Mouse (Mus musculus): ENCODE results near the gene Gng7.

The Gng7 gene

DNA sequence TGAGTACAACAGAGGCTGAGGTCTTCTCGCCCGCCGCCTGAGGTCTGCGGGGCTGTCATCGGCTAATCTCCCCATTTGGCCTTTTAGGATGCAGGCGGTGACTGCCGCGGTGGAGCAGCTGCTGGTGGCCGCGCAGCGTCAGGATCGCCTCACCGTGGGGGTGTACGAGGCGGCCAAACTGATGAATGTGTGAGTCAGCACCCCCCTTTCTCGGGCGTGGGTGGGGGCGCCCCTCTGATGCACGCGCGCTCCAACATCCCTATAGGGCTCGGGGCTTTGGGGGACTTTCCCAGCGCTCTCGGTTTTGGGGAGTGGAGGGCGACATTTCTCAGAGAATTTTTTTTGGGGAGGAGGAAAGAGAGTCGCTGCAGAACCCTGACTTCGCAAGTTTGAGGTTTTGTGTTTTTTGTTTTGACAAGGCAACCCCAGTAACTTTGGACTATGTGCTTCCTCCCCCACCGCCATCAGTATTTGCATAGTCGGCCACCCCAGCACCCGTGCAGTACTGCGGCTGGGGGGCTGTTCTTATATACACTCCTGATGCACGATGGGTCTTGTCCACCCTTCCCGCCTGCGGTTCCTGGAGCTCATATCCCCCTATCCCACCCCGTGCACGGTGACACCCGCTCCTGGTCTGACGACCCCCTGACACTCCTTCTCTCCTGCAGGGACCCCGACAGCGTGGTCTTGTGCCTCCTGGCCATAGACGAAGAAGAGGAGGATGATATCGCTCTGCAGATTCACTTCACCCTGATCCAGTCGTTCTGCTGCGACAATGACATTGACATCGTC, 84.2 kb downstream of the Gng7 start:
- in situ Hi-C loops (cut with MboI, MseI), result no loop called here

DNA sequence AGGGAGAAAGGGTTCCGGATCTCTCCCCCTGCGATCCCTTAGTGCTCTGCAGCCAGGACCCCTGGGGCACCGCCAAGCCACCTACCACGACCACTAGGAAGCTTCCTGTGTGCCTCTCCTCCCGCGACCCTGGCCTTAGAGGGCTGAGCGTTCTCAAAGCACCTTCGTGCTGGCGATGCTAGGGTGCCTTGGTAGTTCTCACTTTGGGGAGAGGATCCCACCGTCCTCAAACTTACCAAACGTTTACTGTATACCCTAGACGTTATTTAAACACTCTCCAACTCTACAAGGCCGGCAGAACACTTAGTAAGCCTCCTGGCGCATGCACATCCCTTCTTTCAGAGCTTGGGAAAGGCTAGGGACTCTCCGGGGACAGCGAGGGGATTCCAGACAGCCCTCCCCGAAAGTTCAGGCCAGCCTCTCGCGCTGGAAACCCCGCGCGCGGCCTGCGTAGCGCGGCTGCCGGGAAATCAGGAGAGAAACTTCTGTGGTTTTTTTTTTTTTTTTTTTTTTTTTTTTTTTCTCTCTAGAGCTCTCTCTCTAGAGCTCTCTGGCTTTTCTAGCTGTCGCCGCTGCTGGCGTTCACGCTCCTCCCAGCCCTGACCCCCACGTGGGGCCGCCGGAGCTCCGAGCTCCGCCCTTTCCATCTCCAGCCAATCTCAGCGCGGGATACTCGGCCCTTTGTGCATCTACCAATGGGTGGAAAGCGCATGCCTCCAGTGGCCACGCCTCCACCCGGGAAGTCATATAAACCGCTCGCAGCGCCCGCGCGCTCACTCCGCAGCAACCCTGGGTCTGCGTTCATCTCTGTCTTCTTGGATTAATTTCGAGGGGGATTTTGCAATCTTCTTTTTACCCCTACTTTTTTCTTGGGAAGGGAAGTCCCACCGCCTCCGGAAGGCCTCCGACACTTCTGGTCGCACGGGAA, 85.2 kb downstream of the Gng7 start, which contains the start of gene Gadd45b:
TSS of gene Gadd45b (plus strand) at position 775 of the 928 bp plus-strand sequence.
- in situ Hi-C loops (cut with MboI, MseI), result loop anchor here (5.0 kb wide), 1 partner anchor 63 kb away; no protein-coding TSS in a partner anchor

DNA sequence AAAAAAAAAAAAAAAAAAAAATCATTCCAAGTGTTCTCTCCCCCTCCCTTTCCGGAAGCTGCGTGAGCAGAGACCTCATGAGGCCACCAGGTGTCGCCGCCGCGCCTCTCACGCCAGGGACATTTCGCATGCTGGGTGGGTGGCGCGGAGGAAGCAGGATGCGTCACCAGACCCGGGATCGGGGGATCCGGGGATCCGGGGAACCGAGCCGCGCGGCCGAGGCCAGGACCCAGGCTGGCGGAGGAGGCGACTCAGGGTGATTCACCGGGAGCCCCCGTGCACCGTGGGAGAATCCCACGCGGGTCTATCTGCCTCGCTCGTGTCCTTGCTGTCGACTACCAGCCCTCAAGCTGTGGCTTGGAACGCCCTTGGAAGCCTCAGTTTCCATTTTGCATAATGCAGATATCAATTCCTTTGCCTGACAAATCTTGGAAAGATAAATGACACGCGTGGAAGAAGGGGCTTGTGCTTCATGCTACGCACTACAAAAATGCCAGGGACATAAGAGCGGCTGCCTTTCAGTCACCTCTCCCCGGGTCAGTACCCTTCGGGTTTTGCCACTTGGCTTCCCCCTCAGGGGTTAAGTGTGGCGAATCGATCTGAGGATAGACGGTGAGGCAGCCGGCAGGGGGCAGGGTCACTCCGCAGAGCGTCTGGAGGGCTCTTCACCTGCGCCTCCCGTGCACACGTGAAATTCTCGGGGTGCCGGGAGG, 86.0 kb downstream of the Gng7 start:
- in situ Hi-C loops (cut with MboI, MseI), result loop anchor here (5.0 kb wide), 1 partner anchor 64 kb away; no protein-coding TSS in a partner anchor

DNA sequence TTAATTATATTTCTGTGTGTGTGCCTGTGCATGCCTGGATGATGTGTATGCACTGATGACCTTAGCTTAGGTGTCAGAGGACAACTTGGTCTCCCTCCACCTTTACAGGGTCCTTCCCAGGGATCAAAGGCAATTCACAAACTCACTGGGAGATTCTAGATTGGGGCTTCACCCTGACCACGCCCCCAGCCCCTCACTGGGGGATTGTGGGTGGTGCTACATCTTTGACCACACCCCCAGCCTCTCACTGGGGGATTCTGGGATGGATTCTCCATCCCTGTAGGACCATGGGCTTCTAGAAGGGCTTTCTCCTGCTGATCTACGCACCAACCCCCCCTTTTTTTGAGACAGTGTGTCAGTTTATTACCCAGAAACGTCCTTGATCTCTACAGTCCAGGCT, 89.3 kb downstream of the Gng7 start:
- in situ Hi-C loops (cut with MboI, MseI), result loop anchor here (5.0 kb wide), 1 partner anchor 67 kb away; no protein-coding TSS in a partner anchor

DNA sequence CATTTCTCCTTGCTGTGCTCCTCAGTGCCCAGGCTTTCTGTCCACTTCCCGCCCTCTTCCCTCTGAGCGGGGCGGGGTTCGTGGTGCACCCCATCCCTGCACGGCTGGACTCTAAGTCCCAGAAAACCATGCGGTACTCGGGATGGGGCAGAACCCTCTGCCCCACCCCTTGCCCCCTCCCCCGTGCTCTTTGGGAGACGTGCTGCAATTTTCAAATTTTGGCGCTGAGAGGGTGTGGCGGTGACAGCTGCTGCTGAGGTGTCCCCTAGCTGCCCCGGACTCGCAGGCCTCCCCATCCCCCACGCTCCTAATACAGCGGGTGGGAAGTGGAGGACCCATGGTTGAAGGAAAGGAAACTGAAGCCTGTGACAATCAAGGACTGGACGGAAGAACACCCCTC, 92.8 kb downstream of the Gng7 start:
- in situ Hi-C loops (cut with MboI, MseI), result no loop called here

DNA sequence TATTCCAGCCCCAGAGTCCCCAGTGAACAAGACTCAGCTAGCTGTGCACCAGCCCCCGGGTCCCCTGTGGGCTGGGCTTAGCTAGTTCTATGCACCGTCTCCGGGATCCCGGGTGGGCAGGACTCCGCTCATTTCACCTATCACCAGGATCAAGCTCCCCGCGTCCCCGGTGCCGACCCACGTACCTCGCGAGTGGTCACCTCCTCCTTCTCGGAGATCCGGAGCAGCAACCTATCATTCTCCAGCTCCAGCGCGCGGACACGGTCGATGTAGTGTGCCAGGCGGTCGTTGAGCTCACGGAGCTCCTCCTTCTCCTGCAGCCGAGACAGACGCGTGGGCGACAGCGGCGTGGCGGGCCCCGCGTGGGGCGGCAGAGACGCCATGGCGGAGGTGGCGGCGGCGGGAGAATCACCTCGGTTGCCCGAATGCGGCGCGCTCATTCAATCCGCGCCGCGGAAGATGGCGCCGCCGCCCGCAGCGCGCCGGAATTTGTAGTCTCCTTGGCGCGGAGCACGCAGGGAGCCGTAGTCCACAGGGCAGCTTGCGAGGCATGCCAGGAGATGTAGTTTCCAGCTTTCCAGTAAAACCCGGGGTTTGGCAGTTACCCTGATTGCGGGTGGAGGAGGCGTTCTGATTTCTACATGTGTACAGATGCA, 96.8 kb downstream of the Gng7 start, which contains the start of gene Lmnb2:
TSS of gene Lmnb2 (minus strand) at position 467 of the 656 bp plus-strand sequence.
- in situ Hi-C loops (cut with MboI, MseI), result no loop called here

DNA sequence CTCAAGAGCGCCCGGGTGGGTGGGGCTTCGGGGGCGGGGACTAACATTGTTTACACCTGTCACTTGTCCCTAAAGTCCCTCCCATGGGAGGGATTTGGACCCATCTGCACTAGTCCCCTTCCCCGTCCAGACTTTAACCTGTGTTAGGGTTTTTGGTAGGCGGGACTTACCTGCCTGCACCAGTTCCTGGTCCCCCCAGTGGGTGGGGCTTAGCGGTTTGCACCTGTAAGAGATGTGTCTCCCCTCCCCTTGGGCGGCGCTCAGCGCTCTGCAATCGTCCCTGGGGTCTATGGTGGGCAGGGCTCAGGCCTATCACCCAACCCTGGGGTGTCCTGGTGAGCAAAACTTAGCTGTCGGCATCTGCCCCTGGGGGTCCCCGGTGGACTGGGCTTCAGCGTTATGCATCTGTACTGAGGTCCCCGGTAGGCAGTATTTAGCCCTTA, 97.4 kb downstream of the Gng7 start:
- in situ Hi-C loops (cut with MboI, MseI), result no loop called here

DNA sequence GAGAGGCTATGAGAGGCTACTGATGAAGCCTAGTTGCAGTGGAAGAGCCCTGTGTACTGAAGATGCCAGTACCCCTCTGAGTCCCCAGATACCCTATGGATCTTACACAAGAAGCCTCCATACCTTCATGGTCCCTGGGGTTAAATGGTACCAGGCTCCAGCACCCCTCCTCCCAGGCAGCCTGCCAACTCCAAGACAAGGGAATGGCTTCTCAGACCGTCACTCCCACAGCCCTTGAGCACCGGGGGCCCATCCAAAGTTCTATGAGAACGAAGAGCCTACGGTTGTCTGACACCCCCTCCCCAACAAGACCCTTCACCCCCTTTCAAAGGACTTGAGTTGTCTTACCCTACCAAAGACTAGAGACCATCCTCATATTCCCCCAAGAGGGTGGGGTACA, 99.0 kb downstream of the Gng7 start:
- in situ Hi-C loops (cut with MboI, MseI), result no loop called here

DNA sequence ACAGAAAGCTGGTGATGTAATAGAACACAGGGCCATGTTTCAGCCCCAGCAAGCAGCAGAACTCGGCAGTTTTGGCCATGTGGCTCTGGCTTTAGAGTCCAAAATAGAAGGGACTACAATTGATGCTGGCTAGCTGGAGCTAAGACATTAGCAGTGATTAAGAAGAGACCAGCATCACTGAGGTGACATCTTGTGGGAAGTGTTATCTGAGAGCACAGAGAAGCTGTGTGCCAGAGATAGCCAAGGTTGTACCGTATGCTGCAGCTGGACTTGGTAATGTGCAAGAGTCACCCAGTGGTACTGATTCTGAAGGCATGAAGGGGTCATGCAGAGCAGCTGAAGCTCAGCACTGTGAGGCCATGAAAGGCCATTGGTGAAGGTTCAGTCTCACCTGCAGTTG, 99.5 kb downstream of the Gng7 start:
- in situ Hi-C loops (cut with MboI, MseI), result no loop called here

DNA sequence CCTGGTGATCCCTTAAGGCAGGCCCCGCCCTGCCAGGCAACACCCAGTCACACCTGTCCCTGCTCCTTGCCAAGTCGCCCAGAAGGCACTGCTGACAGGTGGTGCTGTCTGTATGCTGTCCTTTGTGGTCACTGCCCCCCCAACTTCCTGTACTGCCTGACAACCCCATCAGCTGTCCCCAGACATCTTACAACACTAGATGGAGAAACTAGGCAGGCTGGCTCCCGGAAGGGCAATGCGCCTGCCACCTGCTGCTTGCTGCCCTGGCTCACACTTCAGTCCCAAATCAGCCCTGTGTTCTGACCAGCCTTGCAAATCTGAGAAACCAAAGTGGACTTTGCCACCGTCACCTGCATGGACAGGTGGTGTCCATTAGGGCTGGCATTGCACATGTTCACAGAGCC, 100.5 kb downstream of the Gng7 start:
- in situ Hi-C loops (cut with MboI, MseI), result no loop called here

DNA sequence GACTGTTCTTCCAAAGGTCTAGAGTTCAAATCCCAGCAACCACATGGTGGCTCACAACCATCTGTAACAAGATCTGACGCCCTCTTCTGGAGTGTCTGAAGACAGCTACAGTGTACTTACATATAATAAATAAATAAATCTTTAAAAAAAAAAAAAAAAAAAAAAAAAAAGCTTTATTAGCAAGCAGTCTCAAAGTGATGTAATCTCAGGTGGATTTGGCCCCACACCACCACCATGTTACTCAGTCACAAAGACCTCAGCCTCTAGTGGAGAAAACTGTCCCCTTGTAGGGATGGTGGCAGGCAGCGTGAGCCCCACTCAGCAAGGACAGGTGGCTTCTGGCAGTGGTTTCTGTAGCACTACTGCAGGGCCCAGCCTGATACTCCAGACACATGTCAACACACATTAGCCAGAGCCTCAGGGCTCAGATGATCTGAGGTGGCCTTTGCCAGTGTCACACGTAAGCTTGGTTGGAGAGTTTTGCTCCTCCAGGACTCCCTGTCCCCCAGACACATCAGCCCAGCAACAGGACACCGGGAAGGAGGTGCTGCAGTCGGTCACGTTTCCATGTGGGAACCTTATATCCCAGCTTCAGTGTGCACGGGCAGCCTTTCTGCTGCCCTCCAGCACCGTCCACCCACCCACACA, 101.3 kb downstream of the Gng7 start:
- in situ Hi-C loops (cut with MboI, MseI), result no loop called here

DNA sequence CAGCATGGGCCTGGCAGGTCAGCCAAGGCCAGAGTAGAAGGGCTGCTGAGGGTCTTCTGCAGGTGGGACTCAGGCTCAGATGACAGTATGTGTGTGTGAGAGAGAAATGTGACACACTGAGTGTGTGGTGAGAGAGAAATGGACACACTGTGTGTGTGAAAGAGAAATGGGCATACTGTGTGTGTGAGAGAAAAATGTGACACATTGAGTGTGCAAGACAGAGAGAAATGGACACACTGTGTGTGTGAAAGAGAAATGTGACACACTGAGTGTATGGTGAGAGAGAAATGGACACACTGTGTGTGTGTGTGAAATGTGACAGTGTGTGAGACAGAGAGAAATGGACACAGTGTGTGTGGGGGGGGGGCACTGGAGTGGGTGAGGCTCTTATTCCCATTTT, 102.9 kb downstream of the Gng7 start:
- in situ Hi-C loops (cut with MboI, MseI), result no loop called here

DNA sequence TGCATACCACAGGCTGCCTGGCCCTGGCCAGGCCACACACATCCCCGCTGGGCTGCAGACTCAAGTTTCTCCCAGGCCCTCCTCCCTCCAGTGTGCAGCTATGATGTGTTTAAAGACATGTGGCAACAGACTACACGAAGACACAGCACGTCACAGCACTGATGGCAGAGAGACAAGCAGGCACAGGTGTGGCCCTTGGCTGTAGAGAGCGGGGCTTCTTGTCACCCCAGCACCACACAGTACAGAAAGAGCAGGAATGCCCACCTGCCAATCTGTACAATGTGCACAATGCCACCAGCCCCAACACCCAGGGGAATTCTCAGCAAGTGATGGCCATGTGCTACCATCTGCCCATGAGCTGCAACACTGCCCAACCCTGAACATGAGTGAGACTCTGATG, 103.4 kb downstream of the Gng7 start:
- in situ Hi-C loops (cut with MboI, MseI), result no loop called here

DNA sequence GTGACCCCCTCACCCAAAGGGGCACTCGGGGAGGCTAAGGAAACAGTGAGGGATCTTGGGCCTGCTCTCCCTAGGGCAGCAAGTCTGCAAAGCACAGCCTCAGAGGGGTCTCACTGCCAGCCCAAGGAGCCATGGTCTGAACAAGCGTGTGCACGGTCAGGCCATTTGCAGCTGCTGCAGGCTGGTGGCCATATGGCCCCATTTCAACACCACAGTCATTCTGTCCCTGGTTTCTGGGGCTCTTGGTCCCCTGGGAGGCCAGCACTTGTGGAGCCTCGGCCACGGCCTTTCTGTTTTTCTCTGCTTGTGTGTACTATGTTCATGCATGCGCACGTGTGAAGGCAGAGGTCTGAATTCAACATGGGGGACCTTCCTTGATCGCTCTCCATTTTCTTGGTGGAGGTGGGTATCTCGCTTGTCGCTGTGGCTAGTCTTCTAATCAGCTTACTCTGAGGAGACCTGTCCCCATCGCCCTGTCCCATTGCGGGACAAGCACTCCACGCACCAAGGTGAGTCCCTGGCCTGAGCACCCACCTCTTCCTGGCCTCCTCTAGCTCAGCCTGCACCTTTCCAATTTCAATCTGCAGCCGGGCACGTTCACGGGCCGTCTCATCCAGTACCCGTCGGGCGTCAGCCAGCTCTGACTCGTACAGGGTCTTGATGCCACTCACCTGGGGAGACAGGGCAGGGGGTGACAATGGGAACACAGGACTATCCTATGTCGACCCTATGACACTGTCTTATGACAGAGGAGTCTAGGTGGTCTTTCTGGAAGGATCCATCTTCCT, 105.2 kb downstream of the Gng7 start:
- in situ Hi-C loops (cut with MboI, MseI), result no loop called here

DNA sequence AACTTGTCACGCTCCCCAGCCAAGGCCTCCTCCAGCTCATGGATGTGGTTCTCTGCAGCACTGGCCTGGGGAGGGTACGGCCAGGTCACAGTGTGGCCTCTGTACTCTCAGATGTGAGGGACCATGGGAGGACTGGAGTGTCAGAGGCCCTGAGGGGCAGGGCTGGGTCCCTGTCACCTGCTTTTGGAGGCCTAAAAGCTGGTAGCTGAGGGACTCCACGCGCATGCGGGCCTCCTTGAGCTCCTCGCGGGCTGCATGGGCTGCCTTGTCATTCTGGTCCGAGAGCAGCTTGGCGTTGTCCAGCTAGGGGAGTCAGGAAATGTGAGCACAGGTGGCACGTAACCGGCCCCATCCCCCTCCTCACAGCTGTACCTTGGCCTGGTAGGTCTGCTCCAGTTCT, 110.0 kb downstream of the Gng7 start:
- in situ Hi-C loops (cut with MboI, MseI), result no loop called here

DNA sequence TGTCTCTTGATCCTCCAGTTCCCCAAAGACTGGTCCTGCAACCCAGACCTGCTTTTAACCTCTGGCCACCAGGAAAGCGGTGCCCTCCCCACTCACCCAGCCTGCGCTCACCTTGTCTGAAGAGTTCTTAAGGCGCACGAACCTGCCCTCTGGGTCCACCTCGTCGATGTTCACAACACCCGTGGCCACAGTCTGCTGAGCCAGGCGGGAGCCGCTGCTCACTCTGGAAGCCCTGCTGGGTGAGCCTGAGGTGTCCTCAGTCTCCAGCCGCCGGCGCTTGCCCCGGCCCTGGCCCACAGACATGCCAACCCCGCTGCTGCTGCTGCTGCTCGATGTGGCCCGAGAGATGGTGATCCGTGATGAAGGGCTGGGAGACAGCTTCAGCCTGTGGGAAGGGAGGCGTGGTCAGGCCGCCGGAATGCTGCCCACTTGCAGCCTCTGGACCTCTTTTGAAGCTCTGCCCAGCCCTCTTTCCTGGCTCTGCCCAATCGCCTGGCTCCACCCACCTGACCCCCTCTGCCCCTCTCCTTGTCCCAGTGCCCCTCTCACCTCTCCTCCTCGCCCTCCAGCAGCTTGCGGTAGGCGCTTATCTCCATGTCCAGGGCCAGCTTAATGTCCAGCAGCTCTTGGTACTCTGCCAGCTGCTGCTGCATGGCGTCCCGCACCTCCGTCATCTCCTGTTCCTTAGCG, 110.6 kb downstream of the Gng7 start:
- in situ Hi-C loops (cut with MboI, MseI), result no loop called here

DNA sequence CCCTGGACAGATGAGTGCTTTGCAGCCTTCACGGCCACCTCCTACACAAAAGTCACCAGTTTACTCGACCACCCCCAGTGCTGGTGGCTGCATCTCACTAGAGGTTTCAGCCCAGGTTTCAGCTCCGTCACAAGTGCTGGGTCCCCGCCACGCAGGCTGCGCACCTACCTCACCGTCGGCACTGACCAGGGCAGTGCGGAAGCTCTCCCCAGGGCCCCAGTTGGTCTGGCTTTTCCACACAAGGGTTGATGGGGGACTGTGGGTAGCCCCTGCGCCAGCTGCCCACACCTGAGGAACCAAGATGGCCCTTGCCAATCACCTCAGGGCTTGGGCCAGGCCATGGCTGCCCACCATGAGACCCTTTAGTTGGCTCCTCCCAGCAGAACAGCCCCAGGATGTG, 111.5 kb downstream of the Gng7 start:
- in situ Hi-C loops (cut with MboI, MseI), result no loop called here

DNA sequence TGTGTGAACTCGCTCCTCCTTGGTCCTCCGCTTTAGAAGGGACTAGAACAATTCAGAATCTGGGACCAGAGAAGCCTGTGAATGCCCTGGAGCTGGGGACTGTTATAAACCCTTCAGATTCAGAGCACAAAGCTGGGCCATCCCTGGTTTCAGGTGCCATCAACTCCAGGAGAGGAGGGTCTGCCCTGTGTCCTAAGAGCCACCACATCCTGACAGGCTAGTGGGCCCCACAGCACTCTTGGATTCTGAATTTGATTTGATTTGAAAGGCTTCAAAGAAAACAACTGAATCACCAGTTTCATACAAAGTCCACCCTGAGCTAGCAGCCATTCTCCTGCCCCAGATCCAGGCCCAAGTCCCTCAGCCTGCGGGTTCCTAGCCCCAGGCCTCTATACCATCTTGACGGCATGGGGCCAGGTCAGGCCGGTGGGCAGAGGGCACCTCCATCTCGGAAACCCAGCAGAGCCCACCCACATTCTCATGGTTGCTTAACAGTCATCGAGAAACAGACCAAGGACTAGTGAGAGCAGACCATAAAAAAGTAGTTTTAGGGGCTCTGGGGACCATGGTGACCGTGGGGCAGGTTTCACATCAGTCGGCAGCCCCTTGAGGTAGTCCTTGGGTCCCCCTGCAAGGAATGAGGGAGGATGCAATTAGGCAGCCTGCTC, 112.3 kb downstream of the Gng7 start:
- in situ Hi-C loops (cut with MboI, MseI), result no loop called here
